Mouse (Mus musculus): Measurements from ENCODE around the gene Klhl15.

Gene Klhl15

DNA sequence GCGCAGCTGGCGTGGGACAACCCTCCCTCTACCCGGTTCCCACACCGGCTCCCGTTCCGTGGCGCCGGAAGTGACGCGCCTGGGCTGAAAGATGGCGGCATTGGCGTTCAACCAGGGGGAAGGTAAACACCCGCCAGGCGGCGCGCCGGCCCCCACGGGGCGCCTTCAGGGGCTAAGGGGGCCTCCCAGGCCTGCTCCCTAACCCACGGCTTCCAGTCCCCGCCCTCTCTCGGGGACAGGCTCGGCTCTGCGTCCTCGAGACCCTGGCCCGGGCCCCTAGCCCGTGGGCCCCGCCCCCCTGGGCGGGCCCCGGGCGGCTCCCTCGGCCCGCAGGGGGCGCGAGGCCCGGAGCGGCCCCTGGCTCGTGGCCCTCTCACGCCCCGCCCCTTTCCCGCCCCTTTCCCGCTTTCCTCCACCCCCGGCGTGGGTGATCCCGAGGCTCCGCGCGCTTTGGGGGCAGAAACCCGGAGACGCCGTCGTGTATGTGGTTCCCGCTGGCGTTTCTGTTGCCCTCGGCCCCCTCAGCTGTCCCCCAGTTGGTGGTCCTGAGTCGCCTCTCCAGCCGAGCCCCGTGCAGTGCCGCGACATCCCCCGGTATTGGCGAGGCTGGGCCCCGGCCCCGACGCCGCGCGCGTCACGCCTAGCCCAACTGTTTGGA is at the start of gene Klhl15:
Gene Klhl15, plus strand, starts transcription at position 68 of the 658 bp plus-strand sequence.
- DNase-seq (ENCODE audit: low spot score) = peak; percentile 81

GRCm38 (mm10) chrX:94185156-94185555 is 49.2 kb upstream of the Klhl15 start:
- no peak for DNase-seq (ENCODE audit: low spot score)

DNA sequence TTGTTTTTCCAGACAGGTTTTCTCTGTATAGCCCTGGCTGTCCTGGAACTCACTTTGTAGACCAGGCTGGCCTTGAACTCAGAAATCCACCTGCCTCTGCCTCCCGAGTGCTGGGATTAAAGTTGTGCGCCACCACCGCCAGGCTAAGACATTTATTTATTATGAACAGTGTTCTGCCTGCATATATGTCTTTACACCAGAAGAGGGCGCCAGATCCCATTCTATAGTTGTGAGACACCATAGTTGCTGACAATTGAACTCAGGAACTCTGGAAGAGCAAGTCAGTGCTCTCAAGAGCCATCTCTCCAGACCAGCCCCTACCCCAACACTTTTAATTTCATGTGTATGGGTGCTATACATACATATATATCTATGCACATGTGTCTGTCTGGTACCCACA is 40.5 kb upstream of the Klhl15 start:
- peak; percentile 17 for DNase-seq (ENCODE audit: low spot score)

DNA sequence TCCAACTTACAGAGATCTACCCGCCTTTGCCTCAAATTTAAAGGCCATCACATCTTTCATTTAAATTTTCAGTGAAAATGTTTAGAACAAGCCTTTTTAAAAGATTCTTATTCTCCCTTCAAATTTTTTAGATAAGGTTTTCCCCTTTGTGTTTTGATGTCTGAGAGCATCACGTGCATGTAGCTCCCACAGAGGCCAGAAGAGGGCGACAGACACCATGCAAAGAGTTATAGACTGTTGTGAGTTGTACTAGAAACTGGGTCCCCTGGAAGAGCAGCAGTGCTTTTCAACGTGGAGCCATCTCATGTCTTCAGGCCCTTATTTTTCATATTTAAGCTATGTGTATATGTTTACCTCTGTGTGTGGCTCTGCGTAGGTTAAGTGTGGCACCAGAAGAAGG is 36.6 kb upstream of the Klhl15 start:
- DNase-seq (ENCODE audit: low spot score) = peak; percentile 10

- DNase-seq (ENCODE audit: low spot score) = no peak
These were observed 22.2 kb upstream of the Klhl15 start for GRCm38 (mm10) chrX:94212264-94212596.

DNA sequence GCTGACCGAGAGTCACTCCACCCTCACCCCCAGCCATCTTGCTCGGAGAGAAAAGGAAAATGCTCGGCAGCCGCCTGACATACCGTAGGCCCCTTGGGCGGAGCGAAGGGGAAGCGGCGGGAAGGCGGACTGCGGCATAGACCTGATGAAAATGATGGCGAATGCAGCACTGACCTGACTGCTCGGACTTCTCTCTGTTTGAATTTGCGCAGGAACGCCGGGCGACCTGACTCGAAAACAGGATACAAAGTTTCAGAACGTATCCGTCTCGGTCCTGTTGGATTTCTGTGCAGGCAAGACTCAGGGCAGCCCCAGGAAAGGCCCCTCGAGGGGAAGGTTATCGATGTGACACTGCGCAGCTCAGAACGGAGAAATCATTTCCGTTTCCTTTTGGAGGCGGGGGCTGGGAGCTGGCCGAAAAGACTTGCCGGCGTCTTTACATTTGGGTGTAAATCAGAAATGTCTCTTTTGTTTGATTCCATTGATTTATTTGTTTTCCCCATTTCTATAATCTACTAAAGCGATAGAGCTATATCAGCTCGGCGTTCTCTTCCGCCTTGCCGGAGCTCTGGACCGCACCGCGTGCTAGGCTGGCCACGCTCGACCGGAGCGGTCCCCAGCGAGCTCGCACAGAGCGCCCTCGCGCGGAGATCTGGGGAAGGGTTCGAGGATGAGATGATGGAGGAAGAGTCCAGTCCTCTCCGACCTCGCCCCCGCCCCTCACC is 21.6 kb upstream of the Klhl15 start, which contains the start of gene Eif2s3x:
Gene Eif2s3x, minus strand, starts transcription at position 266 of the 725 bp plus-strand sequence.
- peak; percentile 92 for DNase-seq (ENCODE audit: low spot score)

DNA sequence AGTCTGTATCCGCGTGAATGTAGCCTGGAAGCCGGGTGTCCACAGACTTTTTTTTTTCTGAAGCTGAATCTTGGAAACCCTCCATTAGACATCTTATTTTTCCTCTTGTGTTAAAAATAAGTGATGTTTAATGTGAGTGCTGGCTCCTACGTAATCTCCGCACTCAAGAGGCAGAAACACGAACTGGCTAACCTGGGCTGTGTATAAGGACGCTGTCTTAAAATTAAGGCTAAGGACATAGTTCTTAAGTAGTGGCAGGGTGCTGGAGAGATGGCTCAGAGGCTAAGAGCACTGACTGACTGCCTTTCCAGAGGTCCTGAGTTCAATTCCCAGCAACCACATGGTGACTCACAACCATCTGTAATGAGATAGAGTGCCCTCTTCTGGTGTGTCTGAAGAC is 21.0 kb upstream of the Klhl15 start:
- DNase-seq (ENCODE audit: low spot score) = no peak

GRCm38 (mm10) chrX:94233432-94233831 is 967 bp upstream of the Klhl15 start:
- no peak for DNase-seq (ENCODE audit: low spot score)

DNA sequence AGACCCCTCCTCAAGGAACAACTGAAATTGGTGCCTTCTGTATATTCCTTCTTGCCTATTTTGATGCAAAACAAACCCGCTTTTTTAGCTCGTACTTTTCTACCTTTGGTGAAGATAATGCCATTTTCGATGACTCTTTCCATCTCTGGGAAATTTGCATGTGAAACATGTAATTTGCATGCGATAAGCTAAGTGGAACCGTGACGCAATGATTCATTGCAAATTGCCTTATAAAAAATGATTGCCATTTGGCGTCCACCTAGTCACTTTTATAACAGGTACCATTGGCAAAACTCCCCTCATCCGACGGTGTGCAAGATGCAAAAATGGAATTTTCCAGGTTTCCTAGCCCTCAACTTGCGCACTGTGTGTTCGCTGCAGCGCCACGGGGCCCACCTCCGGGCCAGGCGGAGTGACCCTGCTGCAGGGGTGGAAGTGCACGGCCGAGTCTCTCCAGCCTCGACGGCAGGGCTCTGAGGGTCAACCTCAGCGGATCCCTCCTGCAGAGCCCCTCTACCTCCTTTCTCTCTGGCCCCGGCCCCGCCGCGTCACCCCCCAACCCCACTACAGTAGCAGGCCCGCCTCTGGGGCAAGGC is 365 bp upstream of the Klhl15 start:
- peak; percentile 20 for DNase-seq (ENCODE audit: low spot score)

DNA sequence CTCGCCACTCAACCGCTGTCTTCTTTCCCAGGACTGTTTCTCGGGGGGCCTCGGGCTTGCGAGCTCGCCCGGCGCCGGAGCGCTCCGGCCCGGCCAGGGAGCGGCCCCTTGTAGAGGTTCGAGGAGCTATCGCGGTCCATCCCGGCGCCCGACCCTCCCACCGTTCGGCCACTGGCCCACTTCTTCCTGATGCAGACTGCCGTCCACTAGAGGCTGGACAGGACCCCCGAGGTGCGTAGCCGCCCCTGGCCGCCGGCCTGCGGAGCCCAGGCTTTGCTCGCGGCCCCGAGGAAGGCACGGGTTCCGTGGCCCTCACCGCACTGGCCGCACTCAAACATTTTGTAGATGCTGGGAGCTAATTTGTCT is 774 bp downstream of the Klhl15 start:
- peak; percentile 26 for DNase-seq (ENCODE audit: low spot score)

GRCm38 (mm10) chrX:94235601-94236000 is 1.2 kb downstream of the Klhl15 start:
- DNase-seq (ENCODE audit: low spot score) = peak; percentile 7

- DNase-seq (ENCODE audit: low spot score) = peak; percentile 30
These were observed 54.5 kb downstream of the Klhl15 start for GRCm38 (mm10) chrX:94288923-94289322.

GRCm38 (mm10) chrX:94302928-94303327 is 68.5 kb downstream of the Klhl15 start:
- DNase-seq (ENCODE audit: low spot score) = no peak

GRCm38 (mm10) chrX:94321036-94321902 is 86.9 kb downstream of the Klhl15 start:
- DNase-seq (ENCODE audit: low spot score) = no peak
